Mouse (Mus musculus) Patski (cell line): Measurements from ENCODE around the gene Shroom3. TPM values are rescaled to one million over a fixed set of nuclear protein-coding genes. Genes with fewer than 3 reads are reported as not detected.

ENCODE experiments used
- ATAC-seq: fragments of 100-300 bp; one replicate; pipeline ENCODE4 v1.8.0; 2021
- CTCF ChIA-PET: fragments of 350-600 bp; sonication (Branson Sonifier 250); formaldehyde crosslinking; loops from one replicate; lab custom pipeline; 2022; ENCODE audit warnings: inconsistent platforms; lab: Charles Lee
- POLR2A ChIA-PET: fragments of 350-600 bp; sonication (Branson Sonifier 250); formaldehyde crosslinking; loops from one replicate; lab custom pipeline; 2022; ENCODE audit warnings: antibody characterized with exemption, inconsistent platforms; lab: Charles Lee
- DNase-seq: peaks from one replicate; pipeline ENCODE4 v3.0.0-alpha.2; 2011; ENCODE audit warnings: low read depth, low spot score
- H3K27me3 ChIP-seq: fragments of 371-371 bp; one replicate; pipeline ENCODE4 v1.5.1; 2021
- CTCF ChIP-seq: fragments of 100-300 bp; IDR thresholded peaks from one replicate; pipeline ENCODE4 v1.5.1; 2021
- in situ Hi-C: fragments of 300-500 bp; cut with MboI; formaldehyde crosslinking; loops from 3 replicates; pipeline ENCODE4 v1.11.1; 2018; ENCODE audit warnings: low pct_unique_long_range_greater_than_20kb, mixed read lengths
- polyA plus RNA-seq: library from polyadenylated mRNA; unstranded; gene quantifications from one replicate; pipeline ENCODE4 v1.2.3, GENCODE M21; 2021

The Shroom3 gene
- polyA plus RNA-seq, 1 experiment from 2014 or later = 206 TPM

GRCm38 (mm10) chr5:92954827-92955475 lies 271.7 kb downstream of the Shroom3 start:
- no peak for TF ChIP-seq CTCF
- H3K27me3 ChIP-seq = no peaks in the 10 kb centered on the region
- DNase-seq (no peak), ATAC-seq (no peak)
- POLR2A ChIA-PET = interaction anchor here (0.5 to 0.9 kb wide), 5 partner anchors 8 to 312 kb away, joined by 4 to 6 read pairs (median 4); no protein-coding TSS in a partner anchor
- in situ Hi-C loops = loop anchor here (5.0 kb wide), 2 partner anchors 103 to 228 kb away; no protein-coding TSS in a partner anchor
- CTCF ChIA-PET = interaction anchor here (0.6 to 3.7 kb wide), 13 partner anchors 10 to 274 kb away, joined by 3 to 40 read pairs (median 3); no protein-coding TSS in a partner anchor

- no peaks in the 10 kb centered on the region for H3K27me3 ChIP-seq
- CTCF ChIA-PET = interaction anchor here (0.8 to 4.0 kb wide), 7 partner anchors 10 to 280 kb away, joined by 3 to 20 read pairs (median 4); no protein-coding TSS in a partner anchor
- POLR2A ChIA-PET = interaction anchor here (0.6 to 0.8 kb wide), 2 partner anchors 17 to 103 kb away, joined by 3 read pairs; no protein-coding TSS in a partner anchor
- in situ Hi-C loops = no loop called here
- no peak for ATAC-seq
- DNase-seq = no peak
- no peak for TF ChIP-seq CTCF
These were observed 276.1 kb downstream of the Shroom3 start for GRCm38 (mm10) chr5:92959287-92959686.

- H3K27me3 ChIP-seq = no peaks in the 10 kb centered on the region
- DNase-seq (no peak), ATAC-seq (no peak)
- in situ Hi-C loops = no loop called here
- ChIA-PET POLR2A (interaction anchor here (0.6 to 0.8 kb wide), 2 partner anchors 16 to 103 kb away, joined by 3 read pairs; no protein-coding TSS in a partner anchor), CTCF (interaction anchor here (0.8 to 4.0 kb wide), 6 partner anchors 10 to 231 kb away, joined by 3 to 20 read pairs (median 10); no protein-coding TSS in a partner anchor)
- TF ChIP-seq CTCF = no peak
These were observed 276.5 kb downstream of the Shroom3 start for GRCm38 (mm10) chr5:92959708-92960107.

GRCm38 (mm10) chr5:92961353-92961752 lies 278.1 kb downstream of the Shroom3 start:
- H3K27me3 ChIP-seq = no peaks in the 10 kb centered on the region
- ChIA-PET CTCF (interaction anchor here (0.9 to 4.0 kb wide), 6 partner anchors 8 to 455 kb away, joined by 3 to 20 read pairs (median 3); partner anchors contain the start of gene Scarb2), POLR2A (interaction anchor here (1.0 to 1.7 kb wide), 2 partner anchors 8 to 305 kb away, joined by 3 to 7 read pairs; partner anchors contain the start of gene Ccng2)
- ATAC-seq (peak; percentile 68), DNase-seq (no peak)
- in situ Hi-C loops = no loop called here
- no peak for TF ChIP-seq CTCF

GRCm38 (mm10) chr5:92961770-92962231 lies 278.6 kb downstream of the Shroom3 start:
- POLR2A ChIA-PET = interaction anchor here (1.7 kb wide), 1 partner anchor 8 kb away, joined by 7 read pairs; no protein-coding TSS in a partner anchor
- no peaks in the 10 kb centered on the region for H3K27me3 ChIP-seq
- DNase-seq = peak; percentile 71
- TF ChIP-seq CTCF = no peak
- CTCF ChIA-PET = interaction anchor here (0.9 to 4.0 kb wide), 5 partner anchors 8 to 456 kb away, joined by 3 to 20 read pairs (median 3); partner anchors contain the start of gene Scarb2
- in situ Hi-C loops = no loop called here
- ATAC-seq = peak; percentile 61

GRCm38 (mm10) chr5:92964691-92965090 lies 281.5 kb downstream of the Shroom3 start:
- ChIA-PET POLR2A (interaction anchor here (0.6 kb wide), 1 partner anchor 152 kb away, joined by 6 read pairs; no protein-coding TSS in a partner anchor), CTCF (interaction anchor here (1.1 to 1.5 kb wide), 2 partner anchors 17 to 236 kb away, joined by 3 read pairs; no protein-coding TSS in a partner anchor)
- DNase-seq = no peak
- H3K27me3 ChIP-seq = no peaks in the 10 kb centered on the region
- no peak for ATAC-seq
- no peak for TF ChIP-seq CTCF
- in situ Hi-C loops = no loop called here

GRCm38 (mm10) chr5:92967143-92967542 lies 283.9 kb downstream of the Shroom3 start:
- DNase-seq = no peak
- ChIA-PET POLR2A (interaction anchor here (0.6 kb wide), 3 partner anchors 175 to 479 kb away, joined by 4 to 5 read pairs (median 5); no protein-coding TSS in a partner anchor), CTCF (no interaction called here)
- no peak for ATAC-seq
- in situ Hi-C loops = no loop called here
- TF ChIP-seq CTCF = no peak
- no peaks in the 10 kb centered on the region for H3K27me3 ChIP-seq

GRCm38 (mm10) chr5:92967906-92968305 lies 284.7 kb downstream of the Shroom3 start:
- TF ChIP-seq CTCF = no peak
- ChIA-PET CTCF (interaction anchor here (3.6 kb wide), 1 partner anchor 240 kb away, joined by 26 read pairs; no protein-coding TSS in a partner anchor), POLR2A (interaction anchor here (0.6 to 0.7 kb wide), 3 partner anchors 174 to 480 kb away, joined by 3 to 5 read pairs (median 4); partner anchors contain the start of gene Shroom3)
- no peaks in the 10 kb centered on the region for H3K27me3 ChIP-seq
- in situ Hi-C loops = no loop called here
- DNase-seq = no peak
- ATAC-seq = no peak

- in situ Hi-C loops = no loop called here
- POLR2A ChIA-PET = interaction anchor here (0.6 to 2.3 kb wide), 3 partner anchors 9 to 128 kb away, joined by 3 to 7 read pairs (median 5); no protein-coding TSS in a partner anchor
- no peak for DNase-seq
- CTCF ChIA-PET = interaction anchor here (0.8 to 3.6 kb wide), 9 partner anchors 9 to 288 kb away, joined by 3 to 26 read pairs (median 3); no protein-coding TSS in a partner anchor
- no peaks in the 10 kb centered on the region for H3K27me3 ChIP-seq
- no peak for TF ChIP-seq CTCF
- no peak for ATAC-seq
These were observed 286.2 kb downstream of the Shroom3 start for GRCm38 (mm10) chr5:92969443-92969842.

- ChIA-PET CTCF (interaction anchor here (0.8 to 3.6 kb wide), 13 partner anchors 10 to 289 kb away, joined by 3 to 26 read pairs (median 3); no protein-coding TSS in a partner anchor), POLR2A (interaction anchor here (0.7 to 2.3 kb wide), 2 partner anchors 9 to 127 kb away, joined by 5 to 7 read pairs; no protein-coding TSS in a partner anchor)
- no peaks in the 10 kb centered on the region for H3K27me3 ChIP-seq
- peak; percentile 33 for ATAC-seq
- in situ Hi-C loops = no loop called here
- no peak for TF ChIP-seq CTCF
- DNase-seq = no peak
These were observed 286.7 kb downstream of the Shroom3 start for GRCm38 (mm10) chr5:92969926-92970325.
